Mouse (Mus musculus): ENCODE data around the gene Emc7.
"Not testable (repeated sequence)": the region's sequence is repeated elsewhere in the genome, so short reads cannot be mapped to it uniquely, and the experiment has no call there.

Emc7 gene

DNA sequence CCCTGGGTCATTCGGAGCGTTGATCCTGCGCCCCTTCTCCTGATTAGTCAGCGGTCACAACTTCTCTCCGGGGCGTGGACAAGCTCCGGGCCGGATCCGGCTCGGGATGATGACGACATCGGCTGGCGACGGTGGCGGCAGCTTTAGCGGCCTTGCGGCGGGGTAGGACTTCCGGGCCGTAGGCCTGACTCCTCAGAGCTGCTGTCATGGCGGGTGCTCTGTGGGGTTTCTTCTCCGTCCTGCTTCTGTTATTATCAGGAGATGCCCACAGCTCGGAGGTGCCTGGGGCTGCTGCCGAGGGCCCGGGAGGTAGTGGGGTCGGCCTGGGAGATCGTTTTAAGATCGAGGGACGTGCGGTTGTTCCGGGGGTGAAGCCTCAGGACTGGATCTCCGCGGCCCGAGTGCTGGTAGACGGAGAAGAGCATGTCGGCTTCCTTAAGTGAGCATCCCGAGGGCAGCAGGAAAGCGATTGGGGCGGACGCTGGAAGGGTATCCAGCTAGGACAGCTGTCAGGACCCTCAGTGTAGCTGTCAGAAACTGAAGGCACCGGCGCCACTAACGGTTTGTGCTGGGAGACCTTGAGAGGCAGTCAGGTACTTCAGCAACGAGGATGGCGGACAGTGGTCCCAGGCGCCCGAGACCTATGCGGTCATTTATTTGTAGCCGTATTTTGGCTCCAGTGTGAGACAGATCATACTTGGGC lies at the start of gene Emc7:
Gene Emc7 (plus strand): TSS at position 136 of the 703 bp plus-strand sequence.
- in situ Hi-C loops (cut with MboI; ENCODE audit: unreplicated experiment in 2 of 2) = loop anchor here (5.0 to 10.0 kb wide), 2 partner anchors 190 to 193 kb away; partner anchors contain the start of genes Nop10 (in 2 of the 2), Gm21985 (in 1 of the 2) and Slc12a6 (in 1 of the 2)

GRCm38 (mm10) chr2:112407030-112407429 lies 47.8 kb upstream of the Emc7 start:
- in situ Hi-C loops (cut with MboI; ENCODE audit: unreplicated experiment in 2 of 2) = no loop called here

GRCm38 (mm10) chr2:112425308-112425707 lies 29.5 kb upstream of the Emc7 start:
- in situ Hi-C loops (cut with MboI; ENCODE audit: unreplicated experiment in 2 of 2) = loop anchor here in 1 of 2 experiments (5.0 kb wide), 1 partner anchor 33 kb away; no protein-coding TSS in a partner anchor

- in situ Hi-C loops (cut with MboI; ENCODE audit: unreplicated experiment in 2 of 2) = loop anchor here in 1 of 2 experiments (5.0 kb wide), 1 partner anchor 36 kb away; no protein-coding TSS in a partner anchor
Observed at GRCm38 (mm10) chr2:112428534-112428933, 26.3 kb upstream of the Emc7 start.

GRCm38 (mm10) chr2:112429665-112430064 lies 25.1 kb upstream of the Emc7 start:
- in situ Hi-C loops (cut with MboI; ENCODE audit: unreplicated experiment in 2 of 2) = loop anchor here in 1 of 2 experiments (5.0 kb wide), 1 partner anchor 37 kb away; no protein-coding TSS in a partner anchor

- in situ Hi-C loops (cut with MboI; ENCODE audit: unreplicated experiment in 2 of 2) = no loop called here
Observed at GRCm38 (mm10) chr2:112430403-112430802, 24.4 kb upstream of the Emc7 start.

- in situ Hi-C loops (cut with MboI; ENCODE audit: unreplicated experiment in 2 of 2) = no loop called here
Observed at GRCm38 (mm10) chr2:112432523-112432922, 22.3 kb upstream of the Emc7 start.

DNA sequence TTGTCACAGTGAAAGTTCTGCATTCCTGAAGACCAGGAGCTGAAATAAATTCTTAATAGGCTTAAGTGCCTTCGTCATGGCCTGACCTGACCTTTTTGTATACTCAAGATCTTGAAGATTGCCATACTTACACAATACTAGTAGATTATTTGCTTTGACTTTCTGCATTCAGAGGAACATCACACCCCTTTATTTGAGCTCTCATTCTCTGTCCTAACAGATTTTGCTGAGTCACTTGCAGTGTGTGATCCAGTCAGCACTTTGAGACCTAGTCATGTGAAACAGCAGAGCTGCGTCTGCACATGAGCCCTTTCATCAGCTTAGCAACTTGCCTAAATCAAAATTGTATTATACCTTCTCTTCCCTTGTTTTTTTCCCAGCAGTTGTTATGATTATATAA lies 21.4 kb upstream of the Emc7 start:
- in situ Hi-C loops (cut with MboI; ENCODE audit: unreplicated experiment in 2 of 2) = no loop called here

- in situ Hi-C loops (cut with MboI; ENCODE audit: unreplicated experiment in 2 of 2) = loop anchor here in 1 of 2 experiments (5.0 kb wide), 1 partner anchor 44 kb away; no protein-coding TSS in a partner anchor
Observed at GRCm38 (mm10) chr2:112436292-112436691, 18.5 kb upstream of the Emc7 start.

DNA sequence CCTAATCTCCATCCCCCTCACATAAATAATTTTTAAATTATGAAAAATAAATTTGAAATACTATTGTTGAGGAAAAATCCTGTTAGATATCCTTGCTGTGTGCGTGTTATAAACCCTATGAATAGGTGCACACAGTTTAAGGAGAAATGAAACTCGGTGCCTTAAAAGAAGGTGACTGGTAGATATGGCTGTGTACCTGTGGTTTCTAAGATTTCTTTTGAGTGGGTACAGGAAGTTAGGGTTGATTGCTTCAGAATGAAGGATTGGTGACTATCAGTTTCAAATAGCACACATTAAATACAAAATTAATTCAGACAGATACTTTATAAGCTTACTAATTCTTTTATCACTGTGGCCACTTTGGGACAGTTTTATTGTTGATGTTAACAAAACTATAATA lies 17.2 kb upstream of the Emc7 start:
- in situ Hi-C loops (cut with MboI; ENCODE audit: unreplicated experiment in 2 of 2) = loop anchor here in 1 of 2 experiments (5.0 kb wide), 1 partner anchor 45 kb away; no protein-coding TSS in a partner anchor

- in situ Hi-C loops (cut with MboI; ENCODE audit: unreplicated experiment in 2 of 2) = no loop called here
Observed at GRCm38 (mm10) chr2:112443491-112443890, 11.3 kb upstream of the Emc7 start.

GRCm38 (mm10) chr2:112445511-112445910 lies 9.3 kb upstream of the Emc7 start:
- in situ Hi-C loops (cut with MboI; ENCODE audit: unreplicated experiment in 2 of 2) = no loop called here

DNA sequence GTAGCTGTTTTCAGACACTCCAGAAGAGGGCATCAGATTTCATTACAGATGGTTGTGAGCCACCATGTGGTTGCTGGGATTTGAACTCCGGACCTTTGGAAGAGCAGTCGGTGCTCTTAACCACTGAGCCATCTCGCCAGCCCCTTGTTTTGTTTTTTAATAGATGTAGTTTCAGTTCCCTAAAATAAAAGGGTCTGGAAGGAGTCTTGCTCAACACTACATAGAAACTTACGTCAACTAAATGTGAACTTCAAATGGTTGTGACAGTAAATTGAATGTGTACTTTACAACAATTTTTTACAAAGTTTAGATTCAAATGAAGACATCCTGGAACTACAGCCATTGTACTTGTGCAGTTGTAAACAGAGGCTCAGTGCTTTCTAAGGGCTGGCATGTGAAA lies 6.8 kb upstream of the Emc7 start:
- in situ Hi-C loops (cut with MboI; ENCODE audit: unreplicated experiment in 2 of 2) = not testable (repeated sequence)

DNA sequence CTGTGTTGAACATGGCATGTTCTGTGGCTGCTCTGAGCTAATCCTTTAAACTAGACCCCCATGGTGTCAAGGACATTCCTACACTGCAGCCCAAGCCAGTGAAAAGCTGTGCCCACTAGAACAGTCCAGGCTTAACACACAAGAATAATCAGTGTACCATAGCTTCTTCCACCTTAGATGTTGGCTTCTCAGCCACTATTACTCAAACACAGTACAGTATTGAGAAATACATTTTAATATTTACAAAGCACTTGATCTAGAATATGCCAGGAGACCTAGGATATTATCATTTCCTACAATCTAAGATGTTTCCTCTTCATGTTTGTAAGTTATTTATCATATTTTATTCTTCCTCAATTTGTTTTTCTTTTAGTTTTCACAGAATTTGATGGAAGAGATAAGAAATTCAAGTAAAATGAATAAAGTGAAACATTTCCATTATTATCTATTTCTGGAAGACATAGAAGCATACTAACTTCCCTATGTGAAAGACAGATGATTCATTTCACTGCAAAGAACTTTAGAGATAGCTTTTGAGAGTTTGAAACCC lies 6.2 kb upstream of the Emc7 start:
- in situ Hi-C loops (cut with MboI; ENCODE audit: unreplicated experiment in 2 of 2) = no loop called here

DNA sequence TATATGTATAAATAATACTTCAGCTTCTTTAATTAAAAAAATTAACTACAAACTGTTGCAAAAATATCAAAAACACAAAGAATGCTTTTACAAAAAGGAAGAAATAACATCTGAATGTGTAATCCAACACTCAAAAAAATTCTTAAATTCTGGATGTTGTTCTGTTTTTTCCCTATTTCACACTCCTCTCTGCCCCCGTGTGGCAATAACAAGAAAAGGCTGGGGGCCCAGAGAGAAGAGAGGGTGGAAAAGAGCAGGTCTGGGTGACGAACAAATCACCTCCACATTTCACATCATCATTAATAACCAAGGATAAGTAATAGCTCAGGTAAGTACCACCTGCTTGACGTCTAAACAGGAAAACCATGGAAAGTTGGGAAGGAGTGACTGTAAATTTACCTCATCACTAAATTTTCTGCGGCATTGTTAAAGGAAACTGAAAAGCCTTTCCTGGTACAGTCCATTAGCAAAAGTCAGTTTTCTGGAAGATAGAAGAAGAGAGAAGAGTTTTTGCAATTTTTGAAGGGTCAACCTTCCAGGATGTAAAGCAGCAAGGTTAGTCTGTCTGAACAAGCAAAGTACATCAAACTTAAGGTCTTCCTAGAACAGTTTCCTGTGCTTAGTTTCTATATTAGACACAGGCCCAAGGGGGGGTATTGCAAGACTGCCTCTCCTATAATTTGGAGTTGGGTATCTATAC lies 5.0 kb upstream of the Emc7 start:
- in situ Hi-C loops (cut with MboI; ENCODE audit: unreplicated experiment in 2 of 2) = loop anchor here (5.0 to 10.0 kb wide), 2 partner anchors 185 to 187 kb away; partner anchors contain the start of genes Nop10 (in 2 of the 2), Gm21985 (in 1 of the 2) and Slc12a6 (in 1 of the 2)

DNA sequence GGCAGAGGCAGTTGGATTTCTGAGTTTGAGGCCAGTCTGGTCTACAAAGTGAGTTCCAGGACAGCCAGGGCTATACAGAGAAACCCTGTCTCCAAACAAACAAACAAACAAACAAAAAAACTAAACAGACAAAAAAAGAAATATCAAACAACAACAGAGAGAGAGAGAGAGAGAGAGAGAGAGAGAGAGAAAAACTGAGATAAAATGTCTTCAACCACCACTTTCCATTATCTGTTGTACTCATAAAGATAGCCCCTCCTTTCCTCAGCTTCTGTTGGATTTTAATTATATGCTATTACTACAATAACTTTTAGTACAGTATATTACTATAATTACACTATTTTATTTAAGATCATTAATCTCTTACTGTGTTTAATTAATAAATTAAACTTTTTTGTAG lies 2.3 kb upstream of the Emc7 start:
- in situ Hi-C loops (cut with MboI; ENCODE audit: unreplicated experiment in 2 of 2) = loop anchor here (5.0 to 10.0 kb wide), 2 partner anchors 188 to 190 kb away; partner anchors contain the start of genes Nop10 (in 2 of the 2), Gm21985 (in 1 of the 2) and Slc12a6 (in 1 of the 2)

- in situ Hi-C loops (cut with MboI; ENCODE audit: unreplicated experiment in 2 of 2) = loop anchor here (5.0 to 10.0 kb wide), 2 partner anchors 189 to 192 kb away; partner anchors contain the start of genes Nop10 (in 2 of the 2), Gm21985 (in 1 of the 2) and Slc12a6 (in 1 of the 2)
Observed at GRCm38 (mm10) chr2:112454125-112454861, 504 bp upstream of the Emc7 start.

DNA sequence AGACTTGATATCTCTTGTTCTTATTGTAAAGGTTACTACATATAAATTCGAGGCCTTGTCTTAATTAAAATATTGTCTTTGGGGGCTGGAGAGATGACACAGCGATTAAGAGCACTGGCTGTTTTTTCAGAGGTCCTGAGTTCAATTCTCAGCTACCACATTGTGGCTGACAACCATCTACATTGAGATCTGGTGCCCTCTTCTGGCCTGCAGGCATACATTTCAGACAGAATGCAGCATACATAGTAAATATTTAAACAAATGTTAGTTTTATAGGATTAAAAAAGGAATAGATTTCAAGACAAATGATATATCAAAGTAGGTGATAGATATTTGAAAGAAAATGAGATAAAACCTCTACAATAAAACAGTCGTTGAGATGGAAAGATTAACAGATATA lies 5.8 kb downstream of the Emc7 start:
- in situ Hi-C loops (cut with MboI; ENCODE audit: unreplicated experiment in 2 of 2) = no loop called here

DNA sequence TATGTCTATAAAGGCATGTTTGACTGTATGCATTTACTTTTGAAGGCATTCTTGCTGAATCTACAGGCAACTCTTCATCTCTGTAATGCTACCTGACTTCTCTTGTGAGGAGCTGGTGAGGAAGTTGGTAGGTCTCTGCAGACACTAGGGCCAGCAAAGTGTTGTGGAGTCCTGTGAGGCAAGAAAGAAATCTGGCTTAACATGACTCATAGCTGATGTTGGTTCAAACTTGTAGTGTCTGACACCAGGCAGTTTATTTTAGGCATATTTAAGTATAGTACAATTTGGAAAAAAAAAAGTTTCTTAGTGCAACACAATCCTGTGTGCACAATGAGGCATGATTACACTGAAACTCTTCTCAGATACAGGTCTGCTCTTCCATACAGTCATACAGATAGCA lies 14.7 kb downstream of the Emc7 start:
- in situ Hi-C loops (cut with MboI; ENCODE audit: unreplicated experiment in 2 of 2) = no loop called here

DNA sequence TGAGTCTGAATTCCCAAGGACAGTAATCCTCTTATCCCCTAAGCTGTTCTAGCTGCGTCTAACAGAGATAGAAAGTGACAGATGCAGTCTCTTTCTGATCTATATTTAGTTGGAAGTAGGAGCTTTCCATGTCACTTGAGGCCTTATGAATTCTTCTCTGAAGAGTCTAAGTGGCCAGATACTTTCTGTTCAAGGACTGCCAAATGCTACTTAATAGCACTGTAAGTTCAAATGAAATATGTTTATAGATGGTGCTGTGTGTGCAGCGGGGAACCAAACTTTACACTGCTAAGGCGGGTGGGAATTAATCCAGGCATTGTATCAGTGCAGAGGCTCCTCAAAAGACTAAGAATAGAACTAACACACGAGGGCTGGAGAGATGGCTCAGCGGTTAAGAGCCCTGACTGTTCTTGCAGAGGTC lies 16.2 kb downstream of the Emc7 start:
- in situ Hi-C loops (cut with MboI; ENCODE audit: unreplicated experiment in 2 of 2) = no loop called here

Data from v-Abl transformed pro-B cells (cell line).